Mouse (Mus musculus): ENCODE data around the gene Ano9. TPM values are rescaled to one million over a fixed set of nuclear protein-coding genes. Genes with fewer than 3 reads are reported as not detected.

Gene Ano9
- polyA plus RNA-seq, 1 experiment, result not detected

DNA sequence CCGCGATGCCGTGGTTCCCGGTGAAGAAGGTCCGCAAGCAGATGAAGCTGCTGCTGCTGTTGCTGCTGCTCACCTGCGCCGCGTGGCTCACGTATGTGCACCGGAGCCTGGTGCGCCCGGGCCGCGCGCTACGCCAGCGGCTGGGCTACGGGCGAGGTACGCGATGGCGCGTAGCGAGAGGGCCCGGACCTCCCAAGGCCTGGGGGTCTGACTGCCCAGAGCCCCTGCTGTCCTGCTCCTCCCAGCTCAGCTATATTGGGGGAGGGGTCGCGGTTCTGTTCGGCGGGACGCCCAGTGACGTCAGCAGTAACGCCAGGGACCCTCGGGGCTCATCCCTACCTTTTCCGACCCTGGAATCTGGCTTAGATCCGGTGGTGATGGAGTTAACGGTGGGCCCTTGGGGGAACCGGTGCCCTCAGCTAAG lies 56.3 kb downstream of the Ano9 start:
- Histone ChIP-seq H3K79me3 (ENCODE audit: low read depth) (no peaks in the 10 kb centered on the region), H3K27me3 (ENCODE audit: control insufficient read depth, insufficient read depth, insufficient read length) (no peaks in the 10 kb centered on the region), H3ac (ENCODE audit: control insufficient read depth, insufficient read length, low read depth) (peak overlapping the region; percentile 71), H3K36me3 (ENCODE audit: control insufficient read depth, insufficient read depth) (no peaks in the 10 kb centered on the region), H3K4me3 (ENCODE audit: insufficient read depth, poor library complexity, severe bottlenecking) (peak overlapping the region; percentile 29), H3K79me2 (ENCODE audit: control insufficient read depth, insufficient read depth) (no peaks in the 10 kb centered on the region)
- no peak for TF ChIP-seq MYOD1 (IDR thresholded peaks at IDR 0.05; ENCODE audit: control insufficient read depth, insufficient read length, low read depth)
- no peak for TF ChIP-seq USF1 (IDR thresholded peaks at IDR 0.05; ENCODE audit: low read depth)
- TF ChIP-seq MYOG (IDR thresholded peaks at IDR 0.05; ENCODE audit: control insufficient read depth, extremely low read depth, insufficient read length), result no peak
- no peak for TF ChIP-seq CEBPB (IDR thresholded peaks at IDR 0.05; ENCODE audit: low read depth)
- TF ChIP-seq FOSL1 (IDR thresholded peaks at IDR 0.05; ENCODE audit: insufficient read depth, low read length, poor library complexity, severe bottlenecking), result no peak
- no peak for TF ChIP-seq CTCF (IDR thresholded peaks at IDR 0.05; ENCODE audit: control insufficient read depth, insufficient read depth, insufficient read length)
- TF ChIP-seq MAX (IDR thresholded peaks at IDR 0.05), result no peak

DNA sequence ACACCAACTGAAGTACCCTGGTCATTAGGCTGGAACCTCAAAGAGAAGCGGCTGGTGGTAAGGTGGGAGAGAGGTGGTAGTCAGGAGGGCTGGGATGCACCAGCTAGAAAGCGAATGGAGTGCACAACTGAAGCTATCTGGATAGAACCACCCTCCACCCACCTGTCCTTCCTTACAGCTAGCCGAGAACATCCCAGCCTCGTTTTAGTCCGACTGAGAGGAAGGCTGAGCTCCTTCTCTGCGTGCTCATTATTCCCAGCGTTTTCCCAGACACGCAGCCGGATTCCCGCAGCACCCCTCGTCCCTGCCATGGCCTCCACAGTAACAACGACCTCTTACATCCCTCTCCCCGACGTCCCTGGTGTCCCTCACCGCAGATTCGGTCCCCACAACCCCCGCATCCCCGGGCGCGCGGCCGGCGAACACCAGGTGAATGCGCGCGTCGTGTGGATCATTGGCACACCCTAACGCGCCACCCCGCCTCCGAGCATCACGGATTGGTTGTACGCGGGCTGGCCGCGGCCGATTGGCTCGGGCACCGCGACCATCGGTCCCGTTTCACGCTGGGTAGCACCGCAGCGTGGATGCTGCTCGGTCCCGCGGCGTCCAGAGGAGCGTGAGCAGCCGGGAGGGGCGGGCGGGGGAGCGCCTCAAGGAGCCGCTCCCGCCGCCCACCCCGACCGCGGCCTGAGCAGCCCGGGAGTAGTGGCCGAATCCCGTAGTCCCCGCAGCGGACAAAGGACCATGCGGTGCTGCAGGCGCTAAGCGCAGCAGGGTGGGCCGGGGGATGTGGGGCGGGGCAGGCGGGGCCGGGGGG lies 57.0 kb downstream of the Ano9 start, which contains the start of gene B4galnt4:
B4galnt4 (plus strand) TSS at position 679 of the 817 bp plus-strand sequence.
- H3K4me3 ChIP-seq (ENCODE audit: insufficient read depth, poor library complexity, severe bottlenecking), result peak within 1 kb of the TSS; percentile 29
- peak within 1 kb of the TSS; percentile 71 for H3ac ChIP-seq (ENCODE audit: control insufficient read depth, insufficient read length, low read depth)
- H3K36me3 ChIP-seq (ENCODE audit: control insufficient read depth, insufficient read depth), result no peaks in the 10 kb centered on the region
- TF ChIP-seq MAX (IDR thresholded peaks at IDR 0.05) (peak; percentile 55), FOSL1 (IDR thresholded peaks at IDR 0.05; ENCODE audit: insufficient read depth, low read length, poor library complexity, severe bottlenecking) (no peak)
- no peaks in the 10 kb centered on the region for H3K79me3 ChIP-seq (ENCODE audit: low read depth)
- no peaks in the 10 kb centered on the region for H3K79me2 ChIP-seq (ENCODE audit: control insufficient read depth, insufficient read depth)
- H3K27me3 ChIP-seq (ENCODE audit: control insufficient read depth, insufficient read depth, insufficient read length), result no peaks in the 10 kb centered on the region

DNA sequence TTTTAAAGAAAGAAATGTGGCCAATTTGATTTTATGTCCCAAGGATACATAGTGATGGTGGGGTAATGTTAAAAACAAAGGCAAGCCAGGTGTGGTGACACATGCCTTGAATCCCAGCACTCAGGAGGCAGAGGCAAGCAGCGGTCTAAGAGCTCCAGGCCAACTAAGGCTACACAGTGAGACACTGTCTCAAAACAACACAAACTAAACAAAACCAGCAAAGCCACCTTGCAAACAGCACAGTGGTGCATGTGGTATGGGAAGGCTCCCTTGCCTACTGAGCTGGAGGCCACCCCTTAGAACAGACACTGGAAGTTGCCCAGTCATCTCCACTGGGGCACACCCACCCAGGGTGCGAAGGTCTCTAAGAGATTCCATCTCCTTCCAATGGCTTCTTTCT lies 57.7 kb downstream of the Ano9 start:
- H3K79me3 ChIP-seq (ENCODE audit: low read depth), result no peaks in the 10 kb centered on the region
- no peak overlapping the region for H3K4me3 ChIP-seq (ENCODE audit: insufficient read depth, poor library complexity, severe bottlenecking)
- no peak for TF ChIP-seq FOSL1 (IDR thresholded peaks at IDR 0.05; ENCODE audit: insufficient read depth, low read length, poor library complexity, severe bottlenecking)
- no peak for TF ChIP-seq CTCF (IDR thresholded peaks at IDR 0.05; ENCODE audit: control insufficient read depth, insufficient read depth, insufficient read length)
- TF ChIP-seq MYOG (IDR thresholded peaks at IDR 0.05; ENCODE audit: control insufficient read depth, extremely low read depth, insufficient read length), result no peak
- no peak for TF ChIP-seq USF1 (IDR thresholded peaks at IDR 0.05; ENCODE audit: low read depth)
- TF ChIP-seq MAX (IDR thresholded peaks at IDR 0.05), result no peak
- no peaks in the 10 kb centered on the region for H3K27me3 ChIP-seq (ENCODE audit: control insufficient read depth, insufficient read depth, insufficient read length)
- H3K79me2 ChIP-seq (ENCODE audit: control insufficient read depth, insufficient read depth), result no peaks in the 10 kb centered on the region
- no peaks in the 10 kb centered on the region for H3K36me3 ChIP-seq (ENCODE audit: control insufficient read depth, insufficient read depth)
- no peak overlapping the region for H3ac ChIP-seq (ENCODE audit: control insufficient read depth, insufficient read length, low read depth)

DNA sequence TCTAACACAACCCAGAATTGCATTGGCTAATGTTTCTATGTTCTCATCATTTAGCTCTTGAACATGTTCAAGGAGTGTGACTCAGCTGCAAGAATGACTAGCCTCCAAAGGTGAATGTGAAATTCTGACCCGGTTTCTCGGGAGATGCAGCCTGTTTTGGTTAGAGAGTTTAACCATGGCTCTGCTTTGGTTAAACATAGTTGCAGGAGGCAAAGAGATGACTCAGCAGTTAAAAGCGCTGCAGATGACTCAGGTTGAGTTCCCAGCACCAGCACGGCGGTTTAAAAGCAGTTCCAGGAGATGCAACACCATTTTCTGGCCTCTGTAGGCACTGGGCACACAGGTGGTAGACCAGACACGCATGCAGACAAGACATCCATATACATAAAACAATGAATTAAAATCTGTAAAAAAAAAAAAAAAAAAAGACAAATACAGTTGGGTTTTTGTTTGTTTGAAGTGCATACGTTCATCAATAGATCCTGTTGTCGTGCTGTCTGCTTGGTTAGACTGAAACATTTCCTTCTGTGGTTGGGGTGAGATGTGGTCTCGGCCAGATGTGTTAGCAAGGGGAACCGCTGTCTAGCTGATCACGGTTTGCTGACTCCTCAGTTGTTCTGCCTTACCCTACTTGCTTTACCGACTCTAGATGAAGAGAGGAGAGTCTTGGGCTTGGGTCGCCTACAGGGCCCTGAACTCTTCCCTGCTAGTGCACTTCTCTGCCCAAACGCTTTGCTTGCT lies 58.8 kb downstream of the Ano9 start:
- H3K27me3 ChIP-seq (ENCODE audit: control insufficient read depth, insufficient read depth, insufficient read length), result no peaks in the 10 kb centered on the region

DNA sequence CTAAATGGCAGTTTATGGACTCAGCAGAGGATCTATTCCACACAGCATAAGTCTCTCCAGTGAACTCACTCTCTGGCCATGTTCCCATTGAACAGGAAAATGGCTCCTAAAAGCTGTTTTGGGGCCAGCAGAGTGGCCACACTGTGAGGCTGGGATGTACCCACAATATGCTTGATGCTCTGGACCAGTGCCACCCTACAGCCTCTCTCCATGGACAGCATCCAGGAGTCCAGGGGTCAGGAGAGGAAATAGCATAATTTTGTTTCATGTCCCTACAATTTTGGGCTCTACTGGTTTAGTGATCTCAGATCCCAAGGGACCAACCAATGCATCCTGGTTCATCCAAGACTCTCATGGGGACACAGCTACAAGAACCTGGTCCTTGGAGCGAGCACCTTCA lies 60.1 kb downstream of the Ano9 start:
- Histone ChIP-seq H3K36me3 (ENCODE audit: control insufficient read depth, insufficient read depth) (no peaks in the 10 kb centered on the region), H3K4me3 (ENCODE audit: insufficient read depth, poor library complexity, severe bottlenecking) (no peak overlapping the region)

More for the DNA sequence above, 58.8 kb downstream of the Ano9 start:
- Histone ChIP-seq H3ac (ENCODE audit: control insufficient read depth, insufficient read length, low read depth) (no peak overlapping the region), H3K79me2 (ENCODE audit: control insufficient read depth, insufficient read depth) (no peaks in the 10 kb centered on the region), H3K79me3 (ENCODE audit: low read depth) (no peaks in the 10 kb centered on the region), H3K36me3 (ENCODE audit: control insufficient read depth, insufficient read depth) (no peaks in the 10 kb centered on the region), H3K4me3 (ENCODE audit: insufficient read depth, poor library complexity, severe bottlenecking) (no peak overlapping the region)
- TF ChIP-seq USF1 (IDR thresholded peaks at IDR 0.05; ENCODE audit: low read depth) (no peak), MYOG (IDR thresholded peaks at IDR 0.05; ENCODE audit: control insufficient read depth, extremely low read depth, insufficient read length) (no peak), MAX (IDR thresholded peaks at IDR 0.05) (no peak), MYOD1 (IDR thresholded peaks at IDR 0.05; ENCODE audit: control insufficient read depth, insufficient read length, low read depth) (no peak), CEBPB (IDR thresholded peaks at IDR 0.05; ENCODE audit: low read depth) (no peak)

More for the DNA sequence above, 60.1 kb downstream of the Ano9 start:
- no peaks in the 10 kb centered on the region for H3K79me3 ChIP-seq (ENCODE audit: low read depth)
- H3K27me3 ChIP-seq (ENCODE audit: control insufficient read depth, insufficient read depth, insufficient read length), result no peaks in the 10 kb centered on the region
- TF ChIP-seq USF1 (IDR thresholded peaks at IDR 0.05; ENCODE audit: low read depth), result no peak
- no peak for TF ChIP-seq MAX (IDR thresholded peaks at IDR 0.05)
- TF ChIP-seq MYOG (IDR thresholded peaks at IDR 0.05; ENCODE audit: control insufficient read depth, extremely low read depth, insufficient read length), result no peak
- no peak for TF ChIP-seq CEBPB (IDR thresholded peaks at IDR 0.05; ENCODE audit: low read depth)
- no peak for TF ChIP-seq CTCF (IDR thresholded peaks at IDR 0.05; ENCODE audit: control insufficient read depth, insufficient read depth, insufficient read length)
- no peak for TF ChIP-seq MYOD1 (IDR thresholded peaks at IDR 0.05; ENCODE audit: control insufficient read depth, insufficient read length, low read depth)
- TF ChIP-seq FOSL1 (IDR thresholded peaks at IDR 0.05; ENCODE audit: insufficient read depth, low read length, poor library complexity, severe bottlenecking), result no peak
- no peak overlapping the region for H3ac ChIP-seq (ENCODE audit: control insufficient read depth, insufficient read length, low read depth)
- no peaks in the 10 kb centered on the region for H3K79me2 ChIP-seq (ENCODE audit: control insufficient read depth, insufficient read depth)

All from C2C12 (cell line).